Mouse (Mus musculus) CH12.LX (cell line): ENCODE results near the gene Cyfip2. TPM values are rescaled to one million over a fixed set of nuclear protein-coding genes. Genes with fewer than 3 reads are reported as not detected.

Experiments used
- DNase-seq: peaks from one replicate; pipeline ENCODE4 v3.0.0-alpha.2; 2013; ENCODE audit errors: extremely low read depth
- H3K27ac ChIP-seq: 2 replicates; pipeline ENCODE4 v1.5.1; 2012; ENCODE audit warnings: low read depth, mild to moderate bottlenecking, control low read depth, moderate library complexity; ENCODE audit not compliant: insufficient read depth
- H3K27me3 ChIP-seq: replicated peaks from 2 replicates; pipeline ENCODE3; 2012; ENCODE audit warnings: inconsistent platforms
- H3K36me3 ChIP-seq, 2 experiments: replicated peaks in 1 of 2; 2 replicates each; pipeline versions ENCODE3 to v1.6.1; 2012; ENCODE audit warnings: inconsistent platforms in 1 of 2, low read length in 1 of 2, mild to moderate bottlenecking in 1 of 2, mixed read lengths in 1 of 2, moderate library complexity in 1 of 2; ENCODE audit not compliant: control insufficient read depth in 1 of 2, insufficient read depth in 1 of 2
- H3K4me1 ChIP-seq, 2 experiments: 2 replicates each; pipeline ENCODE4 v1.6.1; 2012; ENCODE audit warnings: inconsistent platforms in 1 of 2, moderate library complexity in 1 of 2; ENCODE audit not compliant: insufficient read depth in 2 of 2, control insufficient read depth in 1 of 2
- H3K4me2 ChIP-seq: 2 replicates; pipeline ENCODE4 v1.6.1; 2012; ENCODE audit warnings: low read depth, mild to moderate bottlenecking, control low read depth; ENCODE audit not compliant: poor library complexity, insufficient read depth, severe bottlenecking
- H3K4me3 ChIP-seq, 3 experiments: fragments of 150-350 bp in 1 of 3; sonication (generic) in 1 of 3; replicated peaks in 1 of 3; 2 replicates each; pipeline versions ENCODE3 to v1.5.1; 2011 to 2012; ENCODE audit warnings: low read depth in 2 of 3, low read length in 2 of 3, mild to moderate bottlenecking in 2 of 3, moderate library complexity in 2 of 3, control low read depth in 1 of 3, improper control_type of control experiment in 1 of 3, inconsistent platforms in 1 of 3, mixed read lengths in 1 of 3; ENCODE audit not compliant: poor library complexity in 1 of 3
- H3K79me2 ChIP-seq: replicated peaks from 2 replicates; pipeline ENCODE4 v1.6.1; 2012; ENCODE audit warnings: mild to moderate bottlenecking, moderate library complexity; ENCODE audit not compliant: control insufficient read depth, poor library complexity, insufficient read depth, severe bottlenecking; ENCODE audit errors: extremely low read depth
- H3K9ac ChIP-seq: 2 replicates; pipeline ENCODE4 v1.6.1; 2012; ENCODE audit warnings: low read depth, mild to moderate bottlenecking, control low read depth, moderate library complexity; ENCODE audit not compliant: insufficient read depth
- H3K9me3 ChIP-seq: replicated peaks from 2 replicates; pipeline ENCODE3; 2012; ENCODE audit warnings: low read length, inconsistent platforms, mixed read lengths
- CTCF ChIP-seq, 2 experiments: IDR thresholded peaks in 1 of 2; conservative IDR thresholded peaks in 1 of 2; 2 replicates each; pipeline ENCODE4 v1.5.1; 2011 to 2012; ENCODE audit warnings: low read depth in 2 of 2, low read length in 2 of 2, improper control_type of control experiment in 1 of 2, inconsistent platforms in 1 of 2, mild to moderate bottlenecking in 1 of 2, moderate library complexity in 1 of 2
- E2F4 ChIP-seq: IDR thresholded peaks from 2 replicates; pipeline ENCODE4 v1.6.1; 2011; ENCODE audit warnings: low read depth, low read length, improper control_type of control experiment; ENCODE audit not compliant: insufficient replicate concordance
- ELF1 ChIP-seq: IDR thresholded peaks from 2 replicates; pipeline ENCODE4 v1.6.1; 2014; ENCODE audit warnings: low read depth, mild to moderate bottlenecking, inconsistent platforms, low read length, improper control_type of control experiment
- JUND ChIP-seq: conservative IDR thresholded peaks from 2 replicates; pipeline ENCODE4 v1.6.1; 2011; ENCODE audit warnings: low read depth, low read length, improper control_type of control experiment
- MAFK ChIP-seq: IDR thresholded peaks from 2 replicates; pipeline ENCODE4 v1.6.1; 2011; ENCODE audit warnings: low read length, improper control_type of control experiment; ENCODE audit not compliant: insufficient replicate concordance
- MYC ChIP-seq: IDR thresholded peaks from 2 replicates; pipeline ENCODE4 v1.6.1; 2011; ENCODE audit warnings: low read depth, mild to moderate bottlenecking, improper control_type of control experiment, low read length
- POLR2AphosphoS2 ChIP-seq: IDR thresholded peaks from 2 replicates; pipeline ENCODE4 v1.6.1; 2011; ENCODE audit warnings: low read depth, low read length, improper control_type of control experiment
- RCOR1 ChIP-seq: conservative IDR thresholded peaks from 2 replicates; pipeline ENCODE4 v1.6.1; 2012; ENCODE audit warnings: low read depth, mild to moderate bottlenecking, inconsistent platforms, low read length, improper control_type of control experiment
- SMC3 ChIP-seq: IDR thresholded peaks from 2 replicates; pipeline ENCODE4 v1.6.1; 2011; ENCODE audit warnings: low read depth, low read length, improper control_type of control experiment
- USF1 ChIP-seq: IDR thresholded peaks from 2 replicates; pipeline ENCODE4 v1.6.1; 2014; ENCODE audit warnings: low read depth, mild to moderate bottlenecking, inconsistent platforms, low read length, improper control_type of control experiment
- ZC3H11A ChIP-seq: IDR thresholded peaks from 2 replicates; pipeline ENCODE4 v1.6.1; 2012; ENCODE audit warnings: low read depth, mild to moderate bottlenecking, inconsistent platforms, low read length, improper control_type of control experiment
- ZMIZ1 ChIP-seq: IDR thresholded peaks from 2 replicates; pipeline ENCODE4 v1.6.1; 2012; ENCODE audit warnings: low read depth, mild to moderate bottlenecking, inconsistent platforms, low read length, improper control_type of control experiment
- ZNF384 ChIP-seq: IDR thresholded peaks from 2 replicates; pipeline ENCODE4 v1.6.1; 2012; ENCODE audit warnings: low read depth, low read length, improper control_type of control experiment, inconsistent platforms
- dilution Hi-C: fragments of 300-500 bp; cut with MboI; formaldehyde crosslinking; loops from 2 replicates; pipeline ENCODE4 v1.14.3; 2020; ENCODE audit warnings: low sequenced_read_pairs; ENCODE audit not compliant: extremely low pct_unique_long_range_greater_than_20kb, extremely low pct_ligation_motif_present
- in situ Hi-C: fragments of 300-500 bp; cut with MboI; formaldehyde crosslinking; loops from 3 replicates; pipeline ENCODE4 v1.14.3; 2019; ENCODE audit warnings: low sequenced_read_pairs, low pct_ligation_motif_present, low pct_unique_long_range_greater_than_20kb, mixed read lengths
- polyA plus RNA-seq: library from polyadenylated mRNA; unstranded; fragments of >175 nt; gene quantifications from 2 replicates; pipeline ENCODE4 v1.2.1, GENCODE M21; 2012; ENCODE audit warnings: low read depth; ENCODE audit not compliant: insufficient read length
- total RNA-seq, 2 experiments: library from RNA; depleted of rRNA; stranded (reverse); fragments of 300-350 nt in 1 of 2; fragments of >200 nt in 1 of 2; gene quantifications; 2 replicates each; pipeline ENCODE4 v1.2.3; 2012 to 2014

Gene Cyfip2
- total and polyA plus RNA-seq, 3 experiments, result 40.7 to 194 (median 97.6) TPM

DNA sequence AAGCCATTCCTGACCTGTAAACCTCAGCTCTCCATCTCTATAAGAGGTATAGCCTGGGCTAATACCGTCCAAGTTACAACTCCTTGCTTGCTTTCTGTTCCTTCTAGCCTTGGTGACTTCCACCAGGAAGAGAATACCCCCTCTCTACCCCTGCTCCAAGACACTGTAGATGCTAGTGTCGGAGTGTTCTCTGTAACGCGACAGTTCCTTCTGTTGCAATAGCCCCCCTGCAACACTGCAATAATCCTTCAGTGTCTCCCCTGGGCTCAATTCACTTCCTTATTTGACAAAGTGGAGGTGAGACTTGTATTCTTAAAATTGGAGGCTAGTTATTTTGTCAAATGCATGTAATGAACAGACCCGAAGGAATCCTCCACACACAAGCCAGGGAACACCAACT lies 166.0 kb downstream of the Cyfip2 start:
- in situ Hi-C loops, result loop anchor here (25.0 kb wide), 1 partner anchor 184 kb away; the partner anchor contains the start of gene Thg1l
- Histone ChIP-seq H3K27me3 (no peaks in the 10 kb centered on the region), H3K9ac (no peak overlapping the region), H3K79me2 (no peaks in the 10 kb centered on the region), H3K27ac (no peak overlapping the region), H3K36me3 (peaks cover 3 to 22% of the 10 kb centered on the region in 2 experiments), H3K4me2 (no peak overlapping the region), H3K4me1 (peaks cover 4 to 30% of the 10 kb centered on the region in 2 experiments; a peak in 3 of 4 replicates), H3K4me3 (no peak overlapping the region), H3K9me3 (no peaks in the 10 kb centered on the region)
- DNase-seq, result no peak
- dilution Hi-C loops, result no loop called here
- TF ChIP-seq ZNF384 (no peak), ELF1 (no peak), MAFK (no peak), JUND (no peak), ZMIZ1 (no peak), E2F4 (no peak), RCOR1 (no peak), USF1 (no peak)

DNA sequence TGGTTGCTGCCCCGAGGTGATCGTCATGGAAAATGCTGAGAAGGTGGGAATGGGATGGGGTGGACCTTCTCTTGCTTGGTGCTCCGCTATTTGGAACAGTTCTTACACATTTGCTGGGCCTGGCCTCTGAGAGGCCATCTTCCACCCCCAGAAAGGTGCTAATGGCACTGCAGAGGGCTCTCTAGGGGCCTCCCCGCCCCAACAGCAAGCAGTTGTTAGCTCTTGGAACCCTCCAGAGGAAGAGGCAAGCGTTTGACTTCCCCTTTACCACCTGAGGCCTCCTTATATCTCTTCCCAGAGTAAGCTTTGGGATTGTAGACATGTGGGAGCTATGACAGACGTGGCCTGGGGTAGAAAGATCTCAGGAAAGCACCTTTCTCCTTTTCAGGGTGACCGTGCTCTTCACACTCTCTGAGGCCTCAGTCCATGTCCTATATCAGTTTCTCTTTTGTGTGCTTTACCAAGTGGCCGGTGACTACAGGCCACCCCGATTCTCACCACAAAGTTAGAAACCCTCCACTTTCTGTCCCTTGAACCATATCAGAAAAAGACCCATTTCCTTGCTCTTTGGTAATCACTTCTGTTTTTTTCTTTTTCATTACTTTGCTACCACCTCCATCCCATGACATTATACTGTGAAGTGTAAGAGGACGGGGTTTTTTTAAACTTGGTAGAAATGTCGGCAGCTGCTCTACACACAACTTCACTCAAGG lies 167.3 kb downstream of the Cyfip2 start:
- Histone ChIP-seq H3K4me3 (no peak overlapping the region), H3K4me2 (peak overlapping the region; percentile 22; the same call in 1 of the 2 replicates), H3K9ac (0 out of 2 replicates have a peak overlapping the region, but pooled peaks have one; percentile 1), H3K79me2 (no peaks in the 10 kb centered on the region), H3K27me3 (no peaks in the 10 kb centered on the region), H3K9me3 (no peaks in the 10 kb centered on the region), H3K36me3 (peaks cover 3 to 34% of the 10 kb centered on the region in 2 experiments), H3K27ac (no peak overlapping the region), H3K4me1 (peaks cover 4 to 30% of the 10 kb centered on the region in 2 experiments; a peak in 3 of 4 replicates)
- in situ Hi-C loops, result loop anchor here (25.0 kb wide), 1 partner anchor 183 kb away; the partner anchor contains the start of gene Thg1l
- peak; percentile 45 for DNase-seq
- dilution Hi-C loops, result no loop called here
- TF ChIP-seq ELF1 (no peak), ZC3H11A (no peak), RCOR1 (no peak), SMC3 (no peak), USF1 (no peak), MAFK (no peak), CTCF (conservative IDR thresholded peaks at IDR 0.05 in 1 of 2, IDR thresholded peaks at IDR 0.05 in 1 of 2; ENCODE audit: low read depth in 2 of 2, low read length in 2 of 2) (no peak), POLR2AphosphoS2 (no peak), MYC (no peak), ZNF384 (no peak)

Other genes with a start within 250 kb of the Cyfip2 start
- gene Nipal4, start 146.4 kb downstream of the Cyfip2 start, total RNA-seq (2012; rRNA removed), result 0.08 TPM in 2 replicates
- not detected in 2 replicates for gene Nipal4, start 146.4 kb downstream of the Cyfip2 start, total RNA-seq (2014; rRNA removed)
- gene Nipal4, start 146.4 kb downstream of the Cyfip2 start, polyA plus RNA-seq, result not detected in 2 replicates
- gene Fndc9, start 77.3 kb downstream of the Cyfip2 start, total RNA-seq (2012; rRNA removed), result 3.8 and 3.9 TPM in 2 replicates
- gene Fndc9, start 77.3 kb downstream of the Cyfip2 start, total RNA-seq (2014; rRNA removed), result not detected in 2 replicates
- gene Fndc9, start 77.3 kb downstream of the Cyfip2 start, polyA plus RNA-seq, result 12.1 and 12.5 TPM in 2 replicates
- gene Itk, start 76.7 kb upstream of the Cyfip2 start, total RNA-seq (2012; rRNA removed), result 0.29 and 0.64 TPM in 2 replicates
- 0.11 and 0.14 TPM in 2 replicates for gene Itk, start 76.7 kb upstream of the Cyfip2 start, total RNA-seq (2014; rRNA removed)
- 0.14 and 0.17 TPM in 2 replicates for gene Itk, start 76.7 kb upstream of the Cyfip2 start, polyA plus RNA-seq
- 2.6 and 2.7 TPM in 2 replicates for gene Fam71b, start 83.7 kb upstream of the Cyfip2 start, total RNA-seq (2012; rRNA removed)
- 0.46 TPM in 1 of 2 replicates, not detected in the other for gene Fam71b, start 83.7 kb upstream of the Cyfip2 start, total RNA-seq (2014; rRNA removed)
- gene Fam71b, start 83.7 kb upstream of the Cyfip2 start, polyA plus RNA-seq, result 2.4 and 2.6 TPM in 2 replicates
- gene Med7, start 124.1 kb upstream of the Cyfip2 start, total RNA-seq (2012; rRNA removed), result 32.7 and 37.1 TPM in 2 replicates
- gene Med7, start 124.1 kb upstream of the Cyfip2 start, total RNA-seq (2014; rRNA removed), result 104 and 115 TPM in 2 replicates
- gene Med7, start 124.1 kb upstream of the Cyfip2 start, polyA plus RNA-seq, result 59.9 and 60.0 TPM in 2 replicates
- gene Havcr2, start 142.1 kb upstream of the Cyfip2 start, total RNA-seq (2012; rRNA removed), result 0.08 TPM in 1 of 2 replicates, not detected in the other
- gene Havcr2, start 142.1 kb upstream of the Cyfip2 start, total RNA-seq (2014; rRNA removed), result 0.20 and 0.27 TPM in 2 replicates
- gene Havcr2, start 142.1 kb upstream of the Cyfip2 start, polyA plus RNA-seq, result 0.44 and 0.60 TPM in 2 replicates
- not detected in 2 replicates for gene Gm12169, start 211.4 kb upstream of the Cyfip2 start, total RNA-seq (2012; rRNA removed)
- not detected in 2 replicates for gene Gm12169, start 211.4 kb upstream of the Cyfip2 start, total RNA-seq (2014; rRNA removed)
- not detected in 2 replicates for gene Gm12169, start 211.4 kb upstream of the Cyfip2 start, polyA plus RNA-seq